Mouse (Mus musculus) heart, adult 2 months (tissue): ENCODE data around the gene Morn2.

Experiments used
- CTCF ChIP-seq: fragments of 200-600 bp; IDR thresholded peaks from 2 replicates; pipeline ENCODE4 v1.8.1; 2022; ENCODE audit warnings: antibody characterized with exemption, mild to moderate bottlenecking, moderate library complexity
- EP300 ChIP-seq: fragments of 200-500 bp; IDR thresholded peaks from 2 replicates; pipeline ENCODE4 v1.6.1; 2011; ENCODE audit warnings: low read depth, low read length, control low read depth; ENCODE audit not compliant: insufficient read depth
- POLR2A ChIP-seq: fragments of 200-500 bp; IDR thresholded peaks from 2 replicates; pipeline ENCODE4 v1.6.1; 2011; ENCODE audit warnings: mild to moderate bottlenecking, low read depth, low read length, control low read depth; ENCODE audit not compliant: insufficient read depth

GRCm38 (mm10) chr17:80324521-80324920 is 34.5 kb downstream of the Morn2 start:
- TF ChIP-seq POLR2A (no peak), CTCF (no peak), EP300 (no peak)
